Mouse (Mus musculus) liver, postnatal 0 days (tissue): Measurements from ENCODE around the gene Bcar3. TPM values are rescaled to one million over a fixed set of nuclear protein-coding genes. Genes with fewer than 3 reads are reported as not detected.

ENCODE experiments used
- ATAC-seq: fragments of 200-750 bp; cut with Nextera tagmentation; 2 replicates; pipeline ENCODE4 v1.8.0; 2017; ENCODE audit warnings: mild to moderate bottlenecking, moderate library complexity
- DNase-seq: peaks from one replicate; pipeline ENCODE4 v3.0.0-alpha.2; 2016
- H3K27ac ChIP-seq: fragments of 300-500 bp; sonication (generic); 2 replicates; pipeline ENCODE4 v1.5.1; 2014; ENCODE audit warnings: antibody characterized with exemption, moderate library complexity, mild to moderate bottlenecking, low read depth
- H3K27me3 ChIP-seq: fragments of 300-500 bp; sonication (generic); 2 replicates; pipeline ENCODE4 v1.6.1; 2014; ENCODE audit warnings: low read length, control low read depth, mixed read lengths; ENCODE audit not compliant: insufficient read depth
- H3K36me3 ChIP-seq: fragments of 300-500 bp; sonication (generic); replicated peaks from 2 replicates; pipeline ENCODE4 v1.6.1; 2014; ENCODE audit warnings: mild to moderate bottlenecking, control low read depth, low read length, moderate library complexity, mixed read lengths; ENCODE audit not compliant: insufficient read depth
- H3K4me1 ChIP-seq: fragments of 300-500 bp; sonication (generic); 2 replicates; pipeline ENCODE4 v1.6.1; 2014; ENCODE audit warnings: antibody characterized with exemption, mild to moderate bottlenecking, control low read depth; ENCODE audit not compliant: insufficient read depth
- H3K4me2 ChIP-seq: fragments of 300-500 bp; sonication (generic); 2 replicates; pipeline ENCODE4 v1.6.1; 2014; ENCODE audit warnings: low read depth, mild to moderate bottlenecking, low read length, moderate library complexity, mixed read lengths
- H3K4me3 ChIP-seq: fragments of 300-500 bp; sonication (generic); 2 replicates; pipeline ENCODE4 v1.5.1; 2014; ENCODE audit warnings: low read depth, low read length
- H3K9ac ChIP-seq: fragments of 300-500 bp; sonication (generic); replicated peaks from 2 replicates; pipeline ENCODE4 v1.6.1; 2014; ENCODE audit warnings: mild to moderate bottlenecking, moderate library complexity
- H3K9me3 ChIP-seq: fragments of 300-500 bp; sonication (generic); 2 replicates; pipeline ENCODE4 v1.6.1; 2016; ENCODE audit warnings: mild to moderate bottlenecking, control low read depth, low read length, mixed read lengths
- CTCF ChIP-seq: sonication (generic); IDR thresholded peaks from 2 replicates; pipeline ENCODE4 v1.5.1; 2016; ENCODE audit warnings: antibody characterized with exemption, low read depth
- EP300 ChIP-seq: IDR thresholded peaks from 2 replicates; pipeline ENCODE4 v1.6.1; 2016; ENCODE audit warnings: antibody characterized with exemption, low read depth, mild to moderate bottlenecking
- WGBS: fragments of 180-500 bp; shearing (Covaris S2); extraction: QIAGEN DNeasy Blood & Tissue Kit; methylation state at CpG from one replicate; pipeline ENCODE4 v1.1.7; 2014; ENCODE audit not compliant: insufficient replicate concordance; 5-methylcytosine and 5-hydroxymethylcytosine counted together
- polyA plus RNA-seq: library from polyadenylated mRNA; unstranded; fragments of >200 nt; fragmentation: Nextera tagmentation; extraction: Ambion mirVana; gene quantifications from 2 replicates; pipeline ENCODE4 v1.2.1, GENCODE M21; 2015

The Bcar3 gene
- polyA plus RNA-seq, 1 experiment from 2014 or later = 11.2 TPM

- Histone ChIP-seq H3K4me1 (peaks cover 3% of the 10 kb centered on the region; the same call in 1 of the 2 replicates), H3K36me3 (no peaks in the 10 kb centered on the region), H3K27ac (no peak overlapping the region), H3K27me3 (0 out of 2 replicates have a peak, but pooled peaks cover 1% of the 10 kb centered on the region), H3K9me3 (no peaks in the 10 kb centered on the region), H3K9ac (no peak overlapping the region), H3K4me3 (no peak overlapping the region), H3K4me2 (no peak overlapping the region)
- ATAC-seq (no peak), DNase-seq (no peak)
- TF ChIP-seq EP300 (no peak), CTCF (no peak)
- WGBS = 69% methylated on average over 8 of the region's 8 CpGs
These were observed 120.9 kb downstream of the Bcar3 start for GRCm38 (mm10) chr3:122414868-122415267.

GRCm38 (mm10) chr3:122417466-122417865 lies 123.5 kb downstream of the Bcar3 start:
- no peak for DNase-seq
- 53% methylated on average over 11 of the region's 11 CpGs for WGBS
- Histone ChIP-seq H3K36me3 (no peaks in the 10 kb centered on the region), H3K4me1 (peaks cover 3% of the 10 kb centered on the region; the same call in 1 of the 2 replicates), H3K27me3 (0 out of 2 replicates have a peak, but pooled peaks cover 8% of the 10 kb centered on the region), H3K27ac (peak overlapping the region; percentile 22; the same call in 1 of the 2 replicates), H3K4me2 (no peak overlapping the region), H3K9me3 (no peaks in the 10 kb centered on the region), H3K9ac (no peak overlapping the region), H3K4me3 (no peak overlapping the region)
- no peak for ATAC-seq
- TF ChIP-seq EP300 = no peak
- no peak for TF ChIP-seq CTCF

GRCm38 (mm10) chr3:122418564-122419274 lies 124.8 kb downstream of the Bcar3 start:
- Histone ChIP-seq H3K27ac (0 out of 2 replicates have a peak overlapping the region, but pooled peaks have one; percentile 94), H3K36me3 (no peaks in the 10 kb centered on the region), H3K27me3 (0 out of 2 replicates have a peak, but pooled peaks cover 8% of the 10 kb centered on the region), H3K4me1 (peaks cover 8% of the 10 kb centered on the region), H3K4me2 (peak overlapping the region; percentile 81), H3K9me3 (no peaks in the 10 kb centered on the region), H3K9ac (no peak overlapping the region), H3K4me3 (peak overlapping the region; percentile 71)
- WGBS = 26% methylated on average over 16 of the region's 16 CpGs
- DNase-seq (no peak), ATAC-seq (no peak)
- TF ChIP-seq CTCF = no peak
- TF ChIP-seq EP300 = no peak

- no peak; the same call in 1 of the 2 replicates for TF ChIP-seq EP300
- TF ChIP-seq CTCF = 0 out of 2 replicates have a peak, but pooled peaks have one; percentile 3
- H3K4me3 ChIP-seq = peak overlapping the region; percentile 71
- peak overlapping the region; percentile 94 for H3K27ac ChIP-seq
- peak overlapping the region; percentile 81 for H3K4me2 ChIP-seq
- H3K9me3 ChIP-seq = no peaks in the 10 kb centered on the region
- H3K4me1 ChIP-seq = peaks cover 14% of the 10 kb centered on the region
- no peaks in the 10 kb centered on the region for H3K36me3 ChIP-seq
- peak; percentile 81 for DNase-seq
- WGBS = under 1% methylated on average over 61 of the region's 63 CpGs
- H3K9ac ChIP-seq = peak overlapping the region; percentile 80
- peak; percentile 90 for ATAC-seq
- H3K27me3 ChIP-seq = 0 out of 2 replicates have a peak, but pooled peaks cover 8% of the 10 kb centered on the region
These were observed 125.9 kb downstream of the Bcar3 start for GRCm38 (mm10) chr3:122419610-122420409.

- H3K27ac ChIP-seq = peak overlapping the region; percentile 94
- peak overlapping the region; percentile 81 for H3K4me2 ChIP-seq
- peaks cover 14% of the 10 kb centered on the region for H3K4me1 ChIP-seq
- 0 out of 2 replicates have a peak, but pooled peaks cover 8% of the 10 kb centered on the region for H3K27me3 ChIP-seq
- TF ChIP-seq CTCF (no peak), EP300 (no peak)
- no peaks in the 10 kb centered on the region for H3K36me3 ChIP-seq
- ATAC-seq = peak; percentile 8; the same call in 1 of the 2 replicates
- peak overlapping the region; percentile 71 for H3K4me3 ChIP-seq
- H3K9ac ChIP-seq = peak overlapping the region; percentile 80
- H3K9me3 ChIP-seq = no peaks in the 10 kb centered on the region
- 1% methylated on average over 13 of the region's 15 CpGs for WGBS
- DNase-seq = no peak
These were observed 126.5 kb downstream of the Bcar3 start for GRCm38 (mm10) chr3:122420410-122420774.
